Mouse (Mus musculus) liver, adult 2 months (tissue): ENCODE data around the gene Frzb.

Source experiments
- CTCF ChIP-seq: fragments of 200-500 bp; IDR thresholded peaks from 2 replicates; pipeline ENCODE4 v1.5.1; 2011; ENCODE audit warnings: low read depth, low read length, control low read depth
- POLR2A ChIP-seq: fragments of 200-500 bp; IDR thresholded peaks from 2 replicates; pipeline ENCODE4 v1.6.1; 2011; ENCODE audit warnings: low read length, control low read depth; ENCODE audit not compliant: insufficient read depth; ENCODE audit errors: extremely low read depth

DNA sequence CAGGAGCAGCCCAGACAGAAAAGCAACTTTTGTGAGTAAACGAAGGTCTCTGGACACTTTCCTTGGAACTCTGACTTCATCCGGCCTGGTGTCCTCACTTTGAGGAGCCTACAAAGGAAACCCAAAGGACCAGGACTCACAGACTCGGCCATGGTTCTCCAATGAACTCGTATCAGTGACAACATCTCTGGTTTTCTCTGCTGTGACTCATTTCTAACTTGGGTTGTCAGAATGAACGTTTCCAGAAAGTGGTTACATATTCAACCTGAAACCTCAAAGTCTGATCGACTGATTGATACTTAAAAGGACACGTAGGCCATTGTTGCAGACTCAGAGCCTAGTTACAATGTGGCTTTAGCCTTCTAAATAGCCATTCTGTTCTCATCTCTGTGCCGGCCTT, 14.4 kb upstream of the Frzb start:
- TF ChIP-seq POLR2A (no peak), CTCF (no peak)
